Mouse (Mus musculus): ENCODE data around the gene Esr1. TPM values are rescaled to one million over a fixed set of nuclear protein-coding genes. Genes with fewer than 3 reads are reported as not detected.

The Esr1 gene
- polyA plus RNA-seq, 1 experiment: 5.7 TPM

- no peaks in the 10 kb centered on the region; the same call in 1 of the 2 replicates for H3K4me1 ChIP-seq (ENCODE audit: control insufficient read depth, insufficient read depth, low read length)
- H3K4me3 ChIP-seq (replicated peaks; ENCODE audit: control insufficient read depth, low read depth, low read length): no peak overlapping the region
- TF ChIP-seq POLR2A (IDR thresholded peaks at IDR 0.05; ENCODE audit: borderline replicate concordance, control insufficient read depth, low read depth, low read length): no peak
- TF ChIP-seq CTCF (IDR thresholded peaks at IDR 0.05; ENCODE audit: control insufficient read depth, insufficient read depth, low read length): no peak
- no peak overlapping the region for H3K27ac ChIP-seq (ENCODE audit: control insufficient read depth, insufficient read depth, low read depth, low read length, poor library complexity)
Observed at GRCm38 (mm10) chr10:4623319-4623718, 11.9 kb downstream of the Esr1 start.

DNA sequence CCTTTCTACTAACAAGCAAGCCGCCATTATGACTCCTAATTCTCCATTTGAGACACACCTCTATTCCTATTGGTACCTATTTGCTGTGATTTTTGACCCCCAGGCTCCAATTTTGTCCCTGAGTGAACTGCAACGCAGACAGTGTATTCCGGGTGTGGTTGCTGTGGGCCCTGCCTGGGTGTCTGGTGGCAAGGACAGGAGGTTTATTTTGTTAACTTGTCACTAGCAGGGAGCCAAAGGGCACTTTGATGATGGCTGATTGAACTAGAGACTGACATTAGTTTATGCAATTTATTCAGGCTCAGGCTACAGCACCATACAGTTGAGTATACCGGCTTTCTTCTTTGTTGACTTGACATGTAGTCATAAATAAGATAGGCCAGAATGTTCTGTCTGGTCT is 13.2 kb downstream of the Esr1 start:
- Histone ChIP-seq H3K4me1 (ENCODE audit: control insufficient read depth, insufficient read depth, low read length) (no peaks in the 10 kb centered on the region; the same call in 1 of the 2 replicates), H3K4me3 (replicated peaks; ENCODE audit: control insufficient read depth, low read depth, low read length) (no peak overlapping the region), H3K27ac (ENCODE audit: control insufficient read depth, insufficient read depth, low read depth, low read length, poor library complexity) (no peak overlapping the region)
- TF ChIP-seq POLR2A (IDR thresholded peaks at IDR 0.05; ENCODE audit: borderline replicate concordance, control insufficient read depth, low read depth, low read length) (no peak), CTCF (IDR thresholded peaks at IDR 0.05; ENCODE audit: control insufficient read depth, insufficient read depth, low read length) (no peak)
- 83% methylated on average over 4 of the region's 4 CpGs for WGBS

DNA sequence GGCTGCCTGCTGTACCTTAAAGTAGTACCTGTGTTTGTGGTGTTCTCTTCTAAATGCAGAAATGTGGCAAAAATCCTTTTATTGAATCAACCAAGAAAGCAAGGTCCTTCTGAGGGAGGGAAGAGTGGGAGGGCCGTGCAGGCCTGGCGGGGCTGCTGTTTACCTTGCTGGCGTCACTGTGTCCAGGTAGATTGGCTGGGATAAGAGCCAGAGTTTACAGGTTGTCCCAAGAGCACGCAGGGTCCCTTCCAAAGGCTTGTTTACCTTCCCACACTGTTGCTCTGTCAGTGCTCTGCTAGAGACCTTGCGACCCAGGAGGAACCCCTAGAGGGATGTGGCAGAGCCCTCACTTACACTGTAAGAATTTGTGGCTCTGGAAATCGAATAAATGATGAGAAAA is 13.9 kb downstream of the Esr1 start:
- H3K4me3 ChIP-seq (replicated peaks; ENCODE audit: control insufficient read depth, low read depth, low read length): no peak overlapping the region
- no peak for TF ChIP-seq POLR2A (IDR thresholded peaks at IDR 0.05; ENCODE audit: borderline replicate concordance, control insufficient read depth, low read depth, low read length)
- TF ChIP-seq CTCF (IDR thresholded peaks at IDR 0.05; ENCODE audit: control insufficient read depth, insufficient read depth, low read length): no peak
- no peaks in the 10 kb centered on the region; the same call in 1 of the 2 replicates for H3K4me1 ChIP-seq (ENCODE audit: control insufficient read depth, insufficient read depth, low read length)
- 76% methylated on average over 6 of the region's 6 CpGs for WGBS
- no peak overlapping the region for H3K27ac ChIP-seq (ENCODE audit: control insufficient read depth, insufficient read depth, low read depth, low read length, poor library complexity)

- TF ChIP-seq POLR2A (IDR thresholded peaks at IDR 0.05; ENCODE audit: borderline replicate concordance, control insufficient read depth, low read depth, low read length) (no peak), CTCF (IDR thresholded peaks at IDR 0.05; ENCODE audit: control insufficient read depth, insufficient read depth, low read length) (peak; percentile 45; the same call in 1 of the 2 replicates)
- WGBS: 85% methylated on average over 7 of the region's 7 CpGs
- no peaks in the 10 kb centered on the region for H3K4me1 ChIP-seq (ENCODE audit: control insufficient read depth, insufficient read depth, low read length)
- no peak overlapping the region for H3K4me3 ChIP-seq (replicated peaks; ENCODE audit: control insufficient read depth, low read depth, low read length)
- no peak overlapping the region for H3K27ac ChIP-seq (ENCODE audit: control insufficient read depth, insufficient read depth, low read depth, low read length, poor library complexity)
Observed at GRCm38 (mm10) chr10:4626432-4626831, 15.0 kb downstream of the Esr1 start.

GRCm38 (mm10) chr10:4626996-4627395 is 15.6 kb downstream of the Esr1 start:
- TF ChIP-seq POLR2A (IDR thresholded peaks at IDR 0.05; ENCODE audit: borderline replicate concordance, control insufficient read depth, low read depth, low read length) (no peak), CTCF (IDR thresholded peaks at IDR 0.05; ENCODE audit: control insufficient read depth, insufficient read depth, low read length) (no peak)
- Histone ChIP-seq H3K27ac (ENCODE audit: control insufficient read depth, insufficient read depth, low read depth, low read length, poor library complexity) (no peak overlapping the region), H3K4me1 (ENCODE audit: control insufficient read depth, insufficient read depth, low read length) (no peaks in the 10 kb centered on the region), H3K4me3 (replicated peaks; ENCODE audit: control insufficient read depth, low read depth, low read length) (no peak overlapping the region)
- 78% methylated on average over 8 of the region's 8 CpGs for WGBS

GRCm38 (mm10) chr10:4627415-4627814 is 16.0 kb downstream of the Esr1 start:
- Histone ChIP-seq H3K4me3 (replicated peaks; ENCODE audit: control insufficient read depth, low read depth, low read length) (no peak overlapping the region), H3K4me1 (ENCODE audit: control insufficient read depth, insufficient read depth, low read length) (no peaks in the 10 kb centered on the region; the same call in 1 of the 2 replicates), H3K27ac (ENCODE audit: control insufficient read depth, insufficient read depth, low read depth, low read length, poor library complexity) (no peak overlapping the region)
- no peak for TF ChIP-seq POLR2A (IDR thresholded peaks at IDR 0.05; ENCODE audit: borderline replicate concordance, control insufficient read depth, low read depth, low read length)
- no peak for TF ChIP-seq CTCF (IDR thresholded peaks at IDR 0.05; ENCODE audit: control insufficient read depth, insufficient read depth, low read length)
- 69% methylated on average over 9 of the region's 9 CpGs for WGBS

DNA sequence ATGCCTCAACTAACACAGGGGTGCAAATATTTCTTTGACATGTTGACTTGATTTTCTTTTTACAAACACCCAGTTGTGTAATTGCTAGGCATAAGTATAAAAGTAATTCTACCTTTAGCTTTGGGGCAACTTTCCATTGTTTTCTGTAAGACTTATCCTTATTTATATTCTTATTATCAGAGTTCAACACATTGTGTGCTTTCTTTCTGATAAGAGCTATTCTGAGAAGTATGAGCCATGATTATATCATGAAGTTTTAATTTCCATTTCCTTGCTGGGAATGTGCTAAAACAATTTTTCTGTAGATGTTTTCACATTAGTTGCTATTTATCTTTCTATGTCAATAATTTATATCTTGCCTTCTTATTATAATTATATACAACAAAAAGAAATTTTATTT is 17.9 kb downstream of the Esr1 start:
- no peak overlapping the region for H3K4me3 ChIP-seq (replicated peaks; ENCODE audit: control insufficient read depth, low read depth, low read length)
- TF ChIP-seq CTCF (IDR thresholded peaks at IDR 0.05; ENCODE audit: control insufficient read depth, insufficient read depth, low read length) (no peak), POLR2A (IDR thresholded peaks at IDR 0.05; ENCODE audit: borderline replicate concordance, control insufficient read depth, low read depth, low read length) (no peak)
- H3K27ac ChIP-seq (ENCODE audit: control insufficient read depth, insufficient read depth, low read depth, low read length, poor library complexity): no peak overlapping the region
- H3K4me1 ChIP-seq (ENCODE audit: control insufficient read depth, insufficient read depth, low read length): no peaks in the 10 kb centered on the region; the same call in 1 of the 2 replicates

GRCm38 (mm10) chr10:4632211-4632704 is 20.9 kb downstream of the Esr1 start:
- TF ChIP-seq POLR2A (IDR thresholded peaks at IDR 0.05; ENCODE audit: borderline replicate concordance, control insufficient read depth, low read depth, low read length): no peak
- no peak for TF ChIP-seq CTCF (IDR thresholded peaks at IDR 0.05; ENCODE audit: control insufficient read depth, insufficient read depth, low read length)
- H3K4me3 ChIP-seq (replicated peaks; ENCODE audit: control insufficient read depth, low read depth, low read length): peak overlapping the region; percentile 75
- 33% methylated on average over 11 of the region's 11 CpGs for WGBS
- peak overlapping the region; percentile 19; the same call in 1 of the 2 replicates for H3K27ac ChIP-seq (ENCODE audit: control insufficient read depth, insufficient read depth, low read depth, low read length, poor library complexity)
- no peaks in the 10 kb centered on the region; the same call in 1 of the 2 replicates for H3K4me1 ChIP-seq (ENCODE audit: control insufficient read depth, insufficient read depth, low read length)

Measured in bone marrow, adult 2 months (tissue).